Mouse (Mus musculus): ENCODE measurements around the gene Nradd. TPM values are rescaled to one million over a fixed set of nuclear protein-coding genes. Genes with fewer than 3 reads are reported as not detected.

The Nradd gene
- polyA plus RNA-seq, 1 experiment from 2014 or later = 12.2 TPM

DNA sequence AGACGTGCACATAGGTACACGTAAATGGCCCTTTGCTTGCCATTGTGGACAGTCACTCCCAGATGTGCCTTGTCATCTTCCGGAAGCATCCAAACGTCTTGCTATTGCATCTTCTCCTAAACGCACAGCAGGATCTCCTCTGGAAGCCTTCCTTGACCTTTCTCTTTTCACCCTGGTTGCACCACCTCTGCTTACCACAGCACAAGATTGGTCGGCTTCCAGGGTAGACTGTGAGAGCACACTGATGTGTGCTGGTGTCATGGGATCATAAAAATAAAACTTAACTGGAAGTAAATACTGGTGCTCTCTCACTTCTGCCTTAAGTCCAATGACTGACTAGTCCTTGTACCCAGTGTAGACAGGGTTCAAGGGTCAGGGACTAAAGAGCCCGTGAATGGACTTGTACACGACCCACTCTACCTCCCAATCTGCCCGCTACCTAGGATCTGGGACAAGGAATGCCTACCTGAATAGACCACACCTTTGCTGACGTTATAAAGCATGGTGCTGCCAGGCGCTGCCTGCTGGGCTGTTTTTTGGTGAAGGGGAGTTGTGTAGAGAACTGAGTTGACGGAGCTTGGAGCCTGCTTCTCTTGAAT is 1.5 kb downstream of the Nradd start:
- Histone ChIP-seq H3K4me3 (ENCODE audit: control insufficient read depth in 1 of 2, insufficient read depth in 1 of 2, low read depth in 1 of 2, low read length in 2 of 2) (no peak overlapping the region), H3K9ac (ENCODE audit: low read length) (no peak overlapping the region), H3K9me3 (ENCODE audit: control insufficient read depth, low read length) (no peaks in the 10 kb centered on the region), H3K4me2 (ENCODE audit: low read length) (no peak overlapping the region), H3K27ac (replicated peaks in 1 of 2; ENCODE audit: control insufficient read depth in 1 of 2, insufficient read depth in 1 of 2, low read depth in 2 of 2, low read length in 2 of 2) (no peak overlapping the region), H3K27me3 (ENCODE audit: control insufficient read depth, insufficient read depth, low read length) (0 out of 2 replicates have a peak, but pooled peaks cover 3% of the 10 kb centered on the region), H3K4me1 (ENCODE audit: control insufficient read depth in 2 of 2, insufficient read depth in 2 of 2, low read length in 2 of 2) (peaks cover 0 to 10% of the 10 kb centered on the region in 2 experiments; a peak in 3 of 4 replicates), H3K36me3 (ENCODE audit: control insufficient read depth, insufficient read depth, low read length) (peaks cover 49% of the 10 kb centered on the region)
- ATAC-seq (ENCODE audit: insufficient number of reproducible peaks, insufficient read depth, low FRiP score, low read depth) = no peak
- WGBS = 81% methylated on average over 12 of the region's 12 CpGs

GRCm38 (mm10) chr9:110620685-110621084 is 3.6 kb downstream of the Nradd start:
- H3K27ac ChIP-seq (replicated peaks in 1 of 2; ENCODE audit: control insufficient read depth in 1 of 2, insufficient read depth in 1 of 2, low read depth in 2 of 2, low read length in 2 of 2) = no peak overlapping the region
- H3K9me3 ChIP-seq (ENCODE audit: control insufficient read depth, low read length) = no peaks in the 10 kb centered on the region
- no peak overlapping the region for H3K4me3 ChIP-seq (ENCODE audit: control insufficient read depth in 1 of 2, insufficient read depth in 1 of 2, low read depth in 1 of 2, low read length in 2 of 2)
- H3K9ac ChIP-seq (ENCODE audit: low read length) = no peak overlapping the region
- 90% methylated on average over 7 of the region's 7 CpGs for WGBS
- ATAC-seq (ENCODE audit: insufficient number of reproducible peaks, insufficient read depth, low FRiP score, low read depth) = no peak
- peaks cover 60% of the 10 kb centered on the region for H3K36me3 ChIP-seq (ENCODE audit: control insufficient read depth, insufficient read depth, low read length)
- H3K27me3 ChIP-seq (ENCODE audit: control insufficient read depth, insufficient read depth, low read length) = no peaks in the 10 kb centered on the region
- H3K4me1 ChIP-seq (ENCODE audit: control insufficient read depth in 2 of 2, insufficient read depth in 2 of 2, low read length in 2 of 2) = peaks cover 0 to 10% of the 10 kb centered on the region in 2 experiments; a peak in 3 of 4 replicates
- H3K4me2 ChIP-seq (ENCODE audit: low read length) = no peak overlapping the region

GRCm38 (mm10) chr9:110620180-110620579 is 4.1 kb downstream of the Nradd start:
- Histone ChIP-seq H3K9me3 (ENCODE audit: control insufficient read depth, low read length) (no peaks in the 10 kb centered on the region), H3K9ac (ENCODE audit: low read length) (no peak overlapping the region), H3K27me3 (ENCODE audit: control insufficient read depth, insufficient read depth, low read length) (no peaks in the 10 kb centered on the region), H3K27ac (replicated peaks in 1 of 2; ENCODE audit: control insufficient read depth in 1 of 2, insufficient read depth in 1 of 2, low read depth in 2 of 2, low read length in 2 of 2) (no peak overlapping the region), H3K36me3 (ENCODE audit: control insufficient read depth, insufficient read depth, low read length) (peaks cover 65% of the 10 kb centered on the region), H3K4me2 (ENCODE audit: low read length) (no peak overlapping the region), H3K4me1 (ENCODE audit: control insufficient read depth in 2 of 2, insufficient read depth in 2 of 2, low read length in 2 of 2) (peaks cover 0 to 7% of the 10 kb centered on the region in 2 experiments; a peak in 3 of 4 replicates), H3K4me3 (ENCODE audit: control insufficient read depth in 1 of 2, insufficient read depth in 1 of 2, low read depth in 1 of 2, low read length in 2 of 2) (no peak overlapping the region)
- 94% methylated on average over 7 of the region's 7 CpGs for WGBS
- ATAC-seq (ENCODE audit: insufficient number of reproducible peaks, insufficient read depth, low FRiP score, low read depth) = no peak

- no peak overlapping the region for H3K27ac ChIP-seq (replicated peaks in 1 of 2; ENCODE audit: control insufficient read depth in 1 of 2, insufficient read depth in 1 of 2, low read depth in 2 of 2, low read length in 2 of 2)
- peaks cover 83% of the 10 kb centered on the region for H3K36me3 ChIP-seq (ENCODE audit: control insufficient read depth, insufficient read depth, low read length)
- no peaks in the 10 kb centered on the region for H3K27me3 ChIP-seq (ENCODE audit: control insufficient read depth, insufficient read depth, low read length)
- no peak overlapping the region for H3K9ac ChIP-seq (ENCODE audit: low read length)
- no peaks in the 10 kb centered on the region for H3K4me1 ChIP-seq (ENCODE audit: control insufficient read depth in 2 of 2, insufficient read depth in 2 of 2, low read length in 2 of 2)
- no peak overlapping the region for H3K4me3 ChIP-seq (ENCODE audit: control insufficient read depth in 1 of 2, insufficient read depth in 1 of 2, low read depth in 1 of 2, low read length in 2 of 2)
- no peak for ATAC-seq (ENCODE audit: insufficient number of reproducible peaks, insufficient read depth, low FRiP score, low read depth)
- H3K4me2 ChIP-seq (ENCODE audit: low read length) = no peak overlapping the region
- WGBS = 66% methylated on average over 3 of the region's 3 CpGs
- H3K9me3 ChIP-seq (ENCODE audit: control insufficient read depth, low read length) = no peaks in the 10 kb centered on the region
These were observed 7.2 kb downstream of the Nradd start for GRCm38 (mm10) chr9:110617081-110617480.

DNA sequence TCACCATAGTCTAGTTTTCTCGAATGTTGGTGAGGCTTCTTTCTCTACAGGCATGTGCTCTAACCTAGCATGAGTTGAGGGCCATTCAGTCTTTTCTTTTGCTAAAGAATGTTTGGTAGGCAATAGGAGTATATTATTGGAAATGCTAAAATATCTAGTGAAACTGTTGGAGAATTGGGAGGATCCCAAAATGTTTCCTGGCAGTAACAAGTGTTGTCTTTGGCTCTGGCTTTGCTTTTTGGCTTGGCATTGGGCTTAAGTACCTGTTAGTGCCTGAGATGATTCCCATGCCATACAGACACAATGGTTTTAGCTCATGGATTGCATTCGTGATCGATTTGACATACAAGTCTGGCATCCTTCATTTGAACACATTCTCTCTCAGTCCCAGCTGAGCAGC is 12.8 kb downstream of the Nradd start:
- Histone ChIP-seq H3K4me3 (ENCODE audit: control insufficient read depth in 1 of 2, insufficient read depth in 1 of 2, low read depth in 1 of 2, low read length in 2 of 2) (no peak overlapping the region), H3K4me2 (ENCODE audit: low read length) (no peak overlapping the region), H3K36me3 (ENCODE audit: control insufficient read depth, insufficient read depth, low read length) (peaks cover 69% of the 10 kb centered on the region), H3K9me3 (ENCODE audit: control insufficient read depth, low read length) (no peaks in the 10 kb centered on the region), H3K9ac (ENCODE audit: low read length) (no peak overlapping the region), H3K27me3 (ENCODE audit: control insufficient read depth, insufficient read depth, low read length) (no peaks in the 10 kb centered on the region), H3K27ac (replicated peaks in 1 of 2; ENCODE audit: control insufficient read depth in 1 of 2, insufficient read depth in 1 of 2, low read depth in 2 of 2, low read length in 2 of 2) (no peak overlapping the region), H3K4me1 (ENCODE audit: control insufficient read depth in 2 of 2, insufficient read depth in 2 of 2, low read length in 2 of 2) (no peaks in the 10 kb centered on the region)
- WGBS = 87% methylated on average over 3 of the region's 3 CpGs
- ATAC-seq (ENCODE audit: insufficient number of reproducible peaks, insufficient read depth, low FRiP score, low read depth) = no peak

DNA sequence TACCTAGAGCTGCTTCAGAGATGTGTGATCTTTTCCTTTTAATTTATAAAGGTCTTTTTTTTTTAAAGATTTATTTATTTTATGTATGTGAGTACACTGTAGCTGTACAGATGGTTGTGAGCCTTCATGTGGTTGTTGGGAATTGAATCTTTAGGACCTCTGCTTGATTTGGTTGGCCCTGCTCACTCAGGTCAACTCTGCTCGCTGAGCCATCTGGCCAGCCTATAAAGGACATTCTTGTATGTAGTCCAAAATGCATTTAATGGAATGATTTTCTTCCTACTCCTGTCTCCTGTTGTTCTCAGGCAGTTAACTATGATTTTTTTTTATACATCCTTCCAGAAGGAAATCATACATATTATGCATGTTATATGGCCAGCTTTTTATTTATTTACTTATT is 40.7 kb downstream of the Nradd start:
- H3K27ac ChIP-seq (replicated peaks in 1 of 2; ENCODE audit: control insufficient read depth in 1 of 2, insufficient read depth in 1 of 2, low read depth in 2 of 2, low read length in 2 of 2) = no peak overlapping the region
- WGBS = 90% methylated on average over 1 of the region's 1 CpGs
- peaks cover 43% of the 10 kb centered on the region for H3K36me3 ChIP-seq (ENCODE audit: control insufficient read depth, insufficient read depth, low read length)
- no peak for ATAC-seq (ENCODE audit: insufficient number of reproducible peaks, insufficient read depth, low FRiP score, low read depth)
- H3K9me3 ChIP-seq (ENCODE audit: control insufficient read depth, low read length) = no peaks in the 10 kb centered on the region
- H3K9ac ChIP-seq (ENCODE audit: low read length) = no peak overlapping the region
- H3K27me3 ChIP-seq (ENCODE audit: control insufficient read depth, insufficient read depth, low read length) = no peaks in the 10 kb centered on the region
- H3K4me3 ChIP-seq (ENCODE audit: control insufficient read depth in 1 of 2, insufficient read depth in 1 of 2, low read depth in 1 of 2, low read length in 2 of 2) = no peak overlapping the region
- H3K4me1 ChIP-seq (ENCODE audit: control insufficient read depth in 2 of 2, insufficient read depth in 2 of 2, low read length in 2 of 2) = peaks cover 2 to 4% of the 10 kb centered on the region in 2 experiments; a peak in 2 of 4 replicates
- H3K4me2 ChIP-seq (ENCODE audit: low read length) = no peak overlapping the region

GRCm38 (mm10) chr9:110582161-110582560 is 42.1 kb downstream of the Nradd start:
- H3K9me3 ChIP-seq (ENCODE audit: control insufficient read depth, low read length) = no peaks in the 10 kb centered on the region
- no peak for ATAC-seq (ENCODE audit: insufficient number of reproducible peaks, insufficient read depth, low FRiP score, low read depth)
- H3K4me1 ChIP-seq (ENCODE audit: control insufficient read depth in 2 of 2, insufficient read depth in 2 of 2, low read length in 2 of 2) = peaks cover 2 to 4% of the 10 kb centered on the region in 2 experiments; a peak in 2 of 4 replicates
- no peak overlapping the region for H3K4me2 ChIP-seq (ENCODE audit: low read length)
- no peak overlapping the region for H3K9ac ChIP-seq (ENCODE audit: low read length)
- H3K4me3 ChIP-seq (ENCODE audit: control insufficient read depth in 1 of 2, insufficient read depth in 1 of 2, low read depth in 1 of 2, low read length in 2 of 2) = no peak overlapping the region
- no peak overlapping the region for H3K27ac ChIP-seq (replicated peaks in 1 of 2; ENCODE audit: control insufficient read depth in 1 of 2, insufficient read depth in 1 of 2, low read depth in 2 of 2, low read length in 2 of 2)
- no peaks in the 10 kb centered on the region for H3K27me3 ChIP-seq (ENCODE audit: control insufficient read depth, insufficient read depth, low read length)
- peaks cover 48% of the 10 kb centered on the region for H3K36me3 ChIP-seq (ENCODE audit: control insufficient read depth, insufficient read depth, low read length)
- WGBS = 94% methylated on average over 2 of the region's 2 CpGs

Measured in heart, embryonic 14.5 days (tissue).